Mouse (Mus musculus): ENCODE results near the gene Kif5c.

Gene Kif5c

GRCm38 (mm10) chr2:49618829-49619718, at the start of gene Kif5c:
Gene Kif5c, plus strand, starts transcription at chr2:49619298.
- DNase-seq (ENCODE audit: extremely low read depth, low read depth, low spot score) = no peak

- DNase-seq (ENCODE audit: extremely low read depth, low read depth, low spot score) = no peak
These were observed 49.0 kb upstream of the Kif5c start for GRCm38 (mm10) chr2:49569862-49570777.

DNA sequence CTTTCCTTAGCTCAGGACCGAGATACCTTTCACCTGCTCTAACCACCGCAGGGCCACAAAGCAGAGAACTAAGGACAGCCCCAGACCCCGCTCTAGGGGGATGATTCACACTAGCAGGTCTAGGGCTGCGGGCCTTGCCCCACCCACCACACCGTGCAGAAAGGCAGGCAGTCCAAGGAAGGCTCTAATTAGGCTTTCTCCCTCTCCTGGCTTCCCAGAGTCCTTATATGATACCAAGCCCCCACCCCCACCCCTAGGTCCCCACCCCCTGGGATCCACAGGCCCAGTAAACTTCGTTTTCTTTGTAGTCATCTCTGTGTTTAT, 48.4 kb upstream of the Kif5c start:
- DNase-seq (ENCODE audit: extremely low read depth, low read depth, low spot score) = no peak

DNA sequence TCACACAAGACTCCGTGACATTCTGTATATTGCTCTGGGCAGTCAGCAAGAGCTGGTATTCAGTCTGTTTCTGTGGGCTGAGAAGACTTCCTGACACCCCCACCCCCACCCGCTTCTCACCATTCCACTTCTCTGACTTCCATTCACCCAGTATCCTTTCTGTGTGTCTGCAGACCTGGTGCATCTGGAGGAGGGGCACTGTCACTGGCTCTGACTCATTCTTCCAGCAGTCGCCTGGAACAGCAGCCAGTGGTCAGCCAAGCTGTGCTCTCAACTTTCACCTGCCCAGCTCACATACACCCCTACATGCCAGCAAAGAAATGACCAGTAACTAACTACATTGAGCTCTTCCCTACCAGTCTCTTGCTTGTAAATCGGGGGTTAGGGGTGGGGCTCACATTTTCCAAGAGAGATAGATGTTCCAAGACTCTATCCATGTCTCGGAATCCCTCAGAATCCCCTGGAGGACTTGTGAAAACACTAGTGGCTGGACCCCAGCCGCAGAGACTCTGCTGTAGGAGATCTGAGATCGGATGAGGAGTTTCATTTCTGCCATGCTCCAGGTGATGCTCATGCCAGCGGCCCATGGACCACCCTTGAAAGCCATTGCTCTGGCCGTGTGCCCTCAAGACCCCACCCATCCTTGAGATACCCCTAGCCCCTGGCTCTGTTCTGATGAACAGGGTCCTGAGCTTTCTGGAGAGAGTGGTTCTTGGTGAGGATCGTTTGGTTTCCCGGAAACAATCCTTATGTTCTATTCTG, 47.8 kb upstream of the Kif5c start:
- DNase-seq (ENCODE audit: extremely low read depth, low read depth, low spot score) = no peak

DNA sequence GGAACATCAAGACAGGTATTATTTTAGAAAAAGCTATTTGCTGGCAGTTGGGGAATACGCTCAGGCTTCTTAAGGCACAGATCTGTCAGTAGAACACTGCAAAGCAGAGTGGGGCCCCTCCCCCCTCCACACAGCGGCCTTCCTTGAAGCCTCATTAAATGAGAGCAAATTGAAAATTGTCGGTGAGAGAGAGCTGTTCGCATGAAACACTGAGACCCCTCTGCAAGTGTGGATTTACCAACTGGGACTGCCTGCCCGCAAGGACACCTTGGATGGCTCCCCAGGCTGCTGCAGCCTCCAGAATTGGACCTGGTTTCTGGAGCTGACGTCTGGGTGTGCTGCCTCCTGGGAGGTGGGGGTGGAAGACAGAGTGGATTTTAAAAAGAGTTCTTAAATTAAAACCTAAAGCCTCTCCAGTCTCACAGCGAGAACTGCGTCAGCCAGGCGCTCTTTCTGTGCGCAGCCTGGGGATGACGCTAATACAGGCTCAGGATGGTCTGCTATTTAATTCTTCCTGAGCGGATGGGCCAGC, 46.9 kb upstream of the Kif5c start:
- no peak for DNase-seq (ENCODE audit: extremely low read depth, low read depth, low spot score)

DNA sequence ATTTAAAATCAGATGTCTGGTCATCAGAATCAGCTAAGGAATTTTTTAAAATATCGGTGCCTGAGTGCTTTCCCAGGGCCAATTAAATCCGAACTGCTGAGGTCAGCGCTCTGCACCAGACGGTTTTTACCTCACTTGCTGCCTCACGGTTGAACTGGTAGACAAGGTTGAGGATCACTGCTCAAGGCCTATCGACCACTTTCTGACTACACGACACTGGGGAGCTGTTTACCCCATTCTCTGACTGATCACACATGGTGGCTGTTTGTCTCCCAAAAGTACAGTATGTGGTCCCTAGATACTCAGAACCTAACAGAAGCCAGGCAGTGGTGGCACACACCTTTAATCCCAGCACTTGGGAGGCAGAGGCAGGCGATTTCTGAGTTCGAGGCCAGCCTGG, 46.4 kb upstream of the Kif5c start:
- no peak for DNase-seq (ENCODE audit: extremely low read depth, low read depth, low spot score)

- DNase-seq (ENCODE audit: extremely low read depth, low read depth, low spot score) = no peak
These were observed 45.8 kb upstream of the Kif5c start for GRCm38 (mm10) chr2:49573282-49573681.

DNA sequence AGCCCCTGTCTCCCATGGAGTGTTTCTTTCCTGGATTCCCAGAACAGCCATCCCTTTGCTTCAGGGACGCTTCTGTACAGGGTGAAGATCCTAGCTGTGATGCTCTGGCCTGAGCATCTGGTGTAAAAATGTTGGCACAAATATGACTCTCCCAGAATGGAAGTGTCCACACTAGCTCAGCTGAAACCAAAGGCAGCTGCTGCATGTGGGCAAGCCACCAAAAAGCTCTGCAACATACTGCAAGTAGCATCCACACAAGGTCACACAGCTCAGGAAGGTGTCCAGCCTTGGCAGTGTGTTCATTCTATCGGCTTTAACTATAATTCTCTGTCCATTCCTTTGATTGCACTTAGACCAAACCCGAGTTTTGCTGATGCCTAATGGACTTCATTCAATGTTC, 38.5 kb upstream of the Kif5c start:
- no peak for DNase-seq (ENCODE audit: extremely low read depth, low read depth, low spot score)

DNA sequence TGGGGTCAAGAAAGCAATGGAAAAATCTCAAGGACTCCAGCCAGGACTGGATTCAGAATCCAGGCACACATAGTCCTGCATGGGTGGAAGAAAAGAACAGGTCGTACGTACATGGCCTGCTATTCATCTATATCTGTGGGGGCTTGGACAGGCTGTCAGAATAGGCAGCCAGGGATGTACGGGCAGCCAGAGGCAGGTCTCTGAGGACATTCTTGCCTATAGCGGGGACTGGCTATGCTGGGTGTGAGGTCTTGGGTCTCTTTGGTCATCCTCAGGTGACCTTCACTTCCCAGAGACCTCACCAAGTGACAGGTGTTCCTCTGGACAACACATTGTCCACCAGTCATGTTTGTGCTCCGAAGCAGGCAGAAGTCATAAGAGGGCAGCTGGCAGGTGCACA, 36.6 kb upstream of the Kif5c start:
- DNase-seq (ENCODE audit: extremely low read depth, low read depth, low spot score) = no peak

DNA sequence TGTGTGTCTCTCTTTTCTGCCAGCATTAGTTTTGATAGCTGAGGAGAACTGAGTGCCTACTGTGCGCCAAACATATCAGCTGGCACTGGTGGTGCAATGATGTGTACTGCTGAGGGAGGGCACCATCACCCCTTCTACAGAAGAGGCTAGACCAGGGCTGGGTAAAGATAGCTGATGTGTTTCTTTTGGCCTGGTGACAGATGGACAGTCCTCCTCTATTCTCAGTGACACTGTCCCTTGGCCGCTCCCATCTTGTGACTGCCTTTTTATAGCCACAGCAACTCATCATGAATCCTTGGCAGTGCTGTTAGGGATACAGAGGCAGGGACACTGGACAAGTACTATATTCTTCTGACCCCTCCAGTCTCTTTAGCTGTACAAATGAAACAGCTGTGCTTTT, 35.8 kb upstream of the Kif5c start:
- no peak for DNase-seq (ENCODE audit: extremely low read depth, low read depth, low spot score)

DNA sequence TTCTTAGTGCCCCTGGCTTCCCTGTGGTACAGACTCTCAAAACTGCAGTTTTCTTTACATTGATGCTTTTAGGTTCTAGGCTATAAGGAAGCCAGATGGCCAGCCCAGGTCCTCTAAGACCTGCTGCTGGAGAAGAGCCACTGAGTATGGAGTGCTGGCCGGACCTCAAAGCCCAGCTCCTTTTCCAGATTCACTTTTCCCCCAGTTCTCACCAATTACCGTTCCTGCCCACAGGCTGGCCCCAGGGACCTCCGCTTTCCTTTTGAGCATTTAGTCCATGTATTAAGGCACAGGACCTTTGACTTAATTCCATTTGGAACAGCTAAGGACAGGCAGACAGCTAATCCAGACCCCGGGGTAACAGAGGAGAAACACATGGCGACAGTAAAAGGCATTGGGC, 28.6 kb upstream of the Kif5c start:
- DNase-seq (ENCODE audit: extremely low read depth, low read depth, low spot score) = no peak

- no peak for DNase-seq (ENCODE audit: extremely low read depth, low read depth, low spot score)
These were observed 26.2 kb upstream of the Kif5c start for GRCm38 (mm10) chr2:49592926-49593325.

GRCm38 (mm10) chr2:49594886-49595285, 24.2 kb upstream of the Kif5c start:
- DNase-seq (ENCODE audit: extremely low read depth, low read depth, low spot score) = no peak

GRCm38 (mm10) chr2:49596318-49596717, 22.8 kb upstream of the Kif5c start:
- DNase-seq (ENCODE audit: extremely low read depth, low read depth, low spot score) = no peak

DNA sequence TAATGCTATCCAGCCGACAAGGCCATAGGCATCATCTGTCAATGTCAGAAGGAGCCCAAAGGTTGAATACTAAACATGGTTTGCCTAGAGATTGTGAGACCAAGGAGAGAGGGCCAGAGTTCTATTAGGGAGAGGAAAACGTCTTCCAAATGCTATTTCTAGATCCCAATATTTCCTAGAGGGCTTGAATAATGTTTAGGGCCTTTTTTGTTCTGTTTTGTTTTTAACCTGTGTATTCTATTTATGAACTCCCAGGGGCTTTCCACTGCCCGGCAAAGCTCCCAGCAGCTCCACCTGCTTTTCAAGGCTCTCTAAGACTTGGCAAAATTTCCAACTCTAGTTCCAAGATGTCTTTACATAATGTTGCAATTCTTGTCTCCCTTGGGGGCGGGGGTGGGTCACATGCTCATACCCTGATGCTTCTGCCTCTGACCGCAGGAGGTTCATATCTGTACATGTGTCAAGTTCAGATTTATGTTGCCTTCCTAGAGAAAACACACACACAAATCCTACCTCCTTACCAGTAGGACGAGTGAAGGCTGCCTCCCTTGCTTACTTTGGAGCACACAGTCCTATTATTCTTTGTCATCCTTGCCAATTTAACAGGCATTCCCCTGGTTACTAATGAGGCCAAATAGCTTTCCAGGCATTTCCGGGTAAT, 18.9 kb upstream of the Kif5c start:
- DNase-seq (ENCODE audit: extremely low read depth, low read depth, low spot score) = peak; percentile 92

DNA sequence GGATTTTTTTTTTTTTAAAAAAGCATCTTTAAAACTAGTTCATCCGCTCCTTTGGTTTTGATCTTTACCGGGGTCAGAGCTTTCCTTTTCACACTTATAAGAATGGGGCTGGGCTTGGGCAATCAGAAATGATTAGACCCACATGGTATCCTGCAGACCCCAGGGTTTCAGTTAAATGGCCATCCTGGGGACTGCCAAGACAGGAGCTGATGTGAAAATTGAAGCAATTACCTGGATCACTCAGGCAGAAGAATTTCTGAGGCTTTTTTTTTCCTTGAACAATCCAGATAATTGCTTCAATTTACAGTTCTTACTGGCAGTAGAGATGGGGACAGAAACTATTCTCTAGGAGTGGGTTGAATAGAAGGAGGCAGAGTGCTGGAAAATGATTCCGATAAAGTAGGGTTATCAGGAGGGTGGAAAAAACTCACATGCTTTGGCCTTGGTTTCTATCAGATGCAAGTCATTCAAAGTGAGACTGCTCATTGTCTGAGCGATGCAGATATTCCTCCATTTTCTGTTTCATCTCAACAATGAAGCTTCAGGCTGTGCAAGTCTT, 16.2 kb upstream of the Kif5c start:
- no peak for DNase-seq (ENCODE audit: extremely low read depth, low read depth, low spot score)

DNA sequence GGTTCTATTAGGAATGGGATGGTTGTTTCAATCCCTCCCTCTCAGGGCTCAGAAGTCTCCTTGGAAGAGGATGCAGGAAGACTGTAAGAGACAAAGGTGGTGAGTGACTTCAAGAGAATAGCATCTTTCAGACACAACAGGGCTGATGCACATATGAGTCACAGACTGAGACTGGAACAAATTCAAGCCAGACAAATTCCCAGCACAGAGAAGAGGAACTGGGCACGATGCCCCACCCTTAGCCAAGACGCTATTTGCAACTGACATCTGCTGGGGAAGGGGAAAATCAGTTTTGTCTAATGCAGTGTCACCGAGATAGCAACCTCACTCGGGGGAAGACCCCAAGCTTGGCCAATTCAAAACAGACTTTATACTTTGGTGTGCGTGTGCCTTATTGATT, 9.5 kb upstream of the Kif5c start:
- no peak for DNase-seq (ENCODE audit: extremely low read depth, low read depth, low spot score)

GRCm38 (mm10) chr2:49616765-49617164, 2.3 kb upstream of the Kif5c start:
- DNase-seq (ENCODE audit: extremely low read depth, low read depth, low spot score) = no peak

DNA sequence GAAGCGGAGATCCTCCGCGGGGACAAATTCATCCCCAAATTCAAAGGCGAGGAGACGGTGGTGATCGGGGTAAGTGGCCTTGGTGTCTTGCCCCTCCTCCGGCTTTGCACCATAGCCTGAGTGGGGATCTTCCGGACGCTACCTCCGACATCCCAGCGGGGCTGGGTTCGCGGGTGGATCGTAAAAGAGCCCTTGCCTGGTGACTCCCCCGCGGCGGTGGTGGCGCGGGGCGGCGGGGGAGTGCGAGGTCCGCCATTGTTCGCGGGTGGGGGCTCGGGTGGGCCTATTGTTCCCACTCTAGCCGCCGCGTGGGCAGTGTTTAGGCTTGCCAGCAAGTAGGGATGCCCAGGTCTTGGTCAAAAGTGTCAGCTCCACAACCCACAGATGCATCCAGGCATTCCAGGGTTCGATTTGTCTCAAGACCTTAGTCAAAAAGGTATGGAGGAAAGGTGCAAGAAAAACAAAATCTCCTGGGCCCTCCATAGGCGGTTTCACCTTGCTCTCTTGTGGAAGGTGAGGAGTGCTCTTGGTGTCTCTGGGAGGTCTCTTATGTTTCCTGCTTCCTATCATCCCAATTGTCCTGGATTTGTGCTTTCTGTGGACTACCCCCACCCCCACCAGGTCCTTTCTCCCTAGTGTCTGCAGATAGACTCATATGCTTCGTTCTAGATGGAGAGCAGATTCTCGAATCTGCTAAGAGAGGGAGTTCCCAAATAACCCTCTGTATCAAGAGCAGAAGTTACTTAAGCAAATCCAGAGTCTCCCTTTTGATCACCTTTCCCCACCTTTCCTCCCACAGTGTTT, 823 bp downstream of the Kif5c start:
- no peak for DNase-seq (ENCODE audit: extremely low read depth, low read depth, low spot score)
